Mouse (Mus musculus): ENCODE results near the gene Ugt1a10.

GRCm38 (mm10) chr1:88197443-88197842, 142.3 kb downstream of the Ugt1a10 start:
- TF ChIP-seq CTCF (conservative IDR thresholded peaks at IDR 0.05; ENCODE audit: insufficient read depth, insufficient read length, low read depth, low read length) (no peak), POLR2A (IDR thresholded peaks at IDR 0.05; ENCODE audit: low read depth, low read length) (no peak)

Data from kidney, adult 2 months (tissue).